Mouse (Mus musculus): ENCODE measurements around the gene Gm14305. TPM values are rescaled to one million over a fixed set of nuclear protein-coding genes. Genes with fewer than 3 reads are reported as not detected.

The Gm14305 gene
- polyA plus RNA-seq (2017; shearing (Covaris generic)) = 5.7 TPM

DNA sequence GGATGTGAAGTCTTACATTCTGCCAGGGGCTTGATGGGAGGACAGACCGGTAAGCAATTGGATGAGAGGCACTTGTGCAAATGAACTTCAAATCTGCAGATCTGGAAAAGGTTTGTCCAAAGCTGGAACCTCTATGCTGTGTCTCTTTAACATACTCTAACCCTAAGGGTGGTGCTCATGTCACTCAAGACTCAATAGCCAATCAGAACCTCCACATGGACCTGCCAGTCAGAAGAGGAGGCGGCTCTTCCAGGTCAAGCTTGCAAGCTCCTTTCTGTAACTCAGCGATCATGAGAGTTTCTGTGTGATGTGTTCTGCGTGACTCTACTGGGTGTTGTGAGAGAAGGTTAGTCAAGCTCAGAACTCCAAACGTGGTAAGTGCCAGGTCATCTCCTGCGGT is at the start of gene Gm14305:
Gene Gm14305 (plus strand): TSS at position 278 of the 400 bp plus-strand sequence.

GRCm38 (mm10) chr2:176670222-176670621 is 37.9 kb upstream of the Gm14305 start, which contains the start of gene Zfp973:
Gene Zfp973, plus strand, starts transcription at chr2:176670522.

Other genes starting within 250 kb of the Gm14305 start
- gene Gm14434, start 221.5 kb upstream of the Gm14305 start, polyA plus RNA-seq (2017; shearing (Covaris generic)) = 5.1 TPM
- gene Zfp967, start 187.3 kb upstream of the Gm14305 start, polyA plus RNA-seq (2017; shearing (Covaris generic)) = not detected
- gene Gm14308, start 72.0 kb upstream of the Gm14305 start, polyA plus RNA-seq (2017; shearing (Covaris generic)) = 6.0 TPM
- gene Zfp973, start 37.8 kb upstream of the Gm14305 start, polyA plus RNA-seq (2017; shearing (Covaris generic)) = 3.5 TPM
- gene Gm14295, start 90.3 kb downstream of the Gm14305 start, polyA plus RNA-seq (2017; shearing (Covaris generic)) = 2.2 TPM
- not detected for gene Gm14408, start 122.8 kb downstream of the Gm14305 start, polyA plus RNA-seq (2017; shearing (Covaris generic))
- gene Gm14296, start 219.5 kb downstream of the Gm14305 start, polyA plus RNA-seq (2017; shearing (Covaris generic)) = 1.8 TPM

Data from effector memory CD4-positive, alpha-beta T cell, adult 5 months (primary cell).